Mouse (Mus musculus) CD8-positive naive resting alpha-beta T cell, adult 2 months (primary cell): Measurements from ENCODE around the gene Mmp9.

Experiments used
- DNase-seq, 2 experiments: peaks; one replicate each; pipeline ENCODE4 v3.0.0; 2022; ENCODE audit warnings: low read depth in 2 of 2, low spot score in 2 of 2

Gene Mmp9

GRCm38 (mm10) chr2:164953224-164953623 is 12.6 kb downstream of the Mmp9 start:
- DNase-seq = peak; percentile 66 to 77

GRCm38 (mm10) chr2:164955725-164956124 is 15.1 kb downstream of the Mmp9 start:
- DNase-seq = no peak

GRCm38 (mm10) chr2:164956195-164956594 is 15.6 kb downstream of the Mmp9 start:
- DNase-seq = no peak

- no peak for DNase-seq
Measured at GRCm38 (mm10) chr2:164957548-164958315, 17.2 kb downstream of the Mmp9 start.

DNA sequence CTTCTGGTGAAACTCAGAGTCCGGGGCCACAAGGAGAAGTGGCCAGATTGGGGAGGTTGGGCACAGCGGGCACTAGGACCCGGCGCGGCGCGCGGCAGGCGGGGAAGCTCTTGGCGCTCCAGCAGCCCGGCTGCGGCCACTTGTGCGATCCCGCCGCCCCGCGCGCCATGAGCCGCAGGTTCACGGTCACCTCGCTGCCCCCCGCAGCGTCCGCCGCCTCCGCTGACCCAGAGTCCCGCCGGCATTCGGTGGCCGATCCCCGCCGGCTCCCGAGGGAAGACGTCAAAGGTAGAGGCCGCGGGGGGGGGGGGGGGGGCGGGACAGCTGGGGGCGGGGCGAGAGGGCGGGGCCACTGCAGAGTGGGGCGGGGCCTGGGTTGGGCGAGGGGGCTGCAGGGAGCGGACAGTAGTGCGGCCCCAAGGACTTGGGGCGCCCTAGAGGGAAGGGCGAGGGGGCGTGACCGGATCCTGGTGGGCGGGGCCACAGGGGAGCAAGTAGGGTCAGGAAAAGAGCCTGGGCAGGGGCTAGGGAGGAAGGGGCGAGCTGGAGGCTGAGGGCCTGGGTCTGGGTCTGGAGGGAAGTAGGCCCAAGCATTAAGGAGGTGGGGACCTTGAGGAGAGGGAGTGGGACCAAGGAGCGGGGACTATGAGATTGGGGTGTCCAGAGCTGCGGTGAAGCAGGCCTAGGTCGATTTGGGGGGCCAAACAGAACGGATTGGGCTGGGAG is 20.3 kb downstream of the Mmp9 start, which contains the start of gene Slc12a5:
TSS of gene Slc12a5 (plus strand) at position 87 of the 726 bp plus-strand sequence.
- no peak for DNase-seq

DNA sequence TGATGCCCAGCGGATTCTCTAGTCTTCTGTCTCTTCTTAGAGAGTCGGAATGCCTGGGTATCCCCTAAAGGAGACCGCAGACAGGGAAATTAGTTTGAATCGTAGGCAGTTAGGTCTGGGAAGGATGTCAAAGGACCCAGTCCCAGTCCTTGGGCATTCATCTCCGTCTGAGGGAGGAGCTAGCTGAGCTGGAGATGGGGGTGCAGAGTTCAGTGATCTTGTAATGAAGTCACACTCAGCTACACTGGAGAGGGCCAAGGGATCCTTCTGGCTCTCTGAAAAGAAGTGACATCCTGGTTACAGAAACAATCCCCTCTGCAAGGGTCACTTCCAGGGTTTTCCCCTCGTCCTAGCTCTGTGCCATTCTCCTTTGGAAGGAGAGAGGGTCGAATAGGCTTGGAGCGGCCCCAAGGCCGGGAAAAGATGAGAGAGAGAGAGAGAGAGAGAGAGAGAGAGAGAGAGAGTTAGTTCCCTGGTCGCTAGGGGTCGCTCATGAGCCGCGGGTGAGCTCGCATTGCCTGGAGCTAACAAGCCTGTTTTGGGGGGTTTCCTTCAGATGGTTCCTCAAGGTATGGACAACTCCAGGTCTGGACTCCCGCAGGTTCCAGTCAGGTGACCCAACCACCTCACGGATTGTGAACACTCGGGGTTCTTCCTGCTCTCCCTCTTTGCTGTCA is 21.1 kb downstream of the Mmp9 start:
- peak; percentile 62 to 77 for DNase-seq

- DNase-seq = no peak
Measured at GRCm38 (mm10) chr2:164962183-164962580, 21.6 kb downstream of the Mmp9 start.

- no peak for DNase-seq
Measured at GRCm38 (mm10) chr2:164964242-164964894, 23.8 kb downstream of the Mmp9 start.

- DNase-seq = no peak
Measured at GRCm38 (mm10) chr2:164964981-164965380, 24.4 kb downstream of the Mmp9 start.

- no peak for DNase-seq
Measured at GRCm38 (mm10) chr2:164966381-164966780, 25.8 kb downstream of the Mmp9 start.

- DNase-seq = no peak
Measured at GRCm38 (mm10) chr2:164967193-164967592, 26.6 kb downstream of the Mmp9 start.

GRCm38 (mm10) chr2:164967761-164968440 is 27.3 kb downstream of the Mmp9 start:
- no peak for DNase-seq

GRCm38 (mm10) chr2:164968451-164968851 is 27.9 kb downstream of the Mmp9 start:
- no peak for DNase-seq

DNA sequence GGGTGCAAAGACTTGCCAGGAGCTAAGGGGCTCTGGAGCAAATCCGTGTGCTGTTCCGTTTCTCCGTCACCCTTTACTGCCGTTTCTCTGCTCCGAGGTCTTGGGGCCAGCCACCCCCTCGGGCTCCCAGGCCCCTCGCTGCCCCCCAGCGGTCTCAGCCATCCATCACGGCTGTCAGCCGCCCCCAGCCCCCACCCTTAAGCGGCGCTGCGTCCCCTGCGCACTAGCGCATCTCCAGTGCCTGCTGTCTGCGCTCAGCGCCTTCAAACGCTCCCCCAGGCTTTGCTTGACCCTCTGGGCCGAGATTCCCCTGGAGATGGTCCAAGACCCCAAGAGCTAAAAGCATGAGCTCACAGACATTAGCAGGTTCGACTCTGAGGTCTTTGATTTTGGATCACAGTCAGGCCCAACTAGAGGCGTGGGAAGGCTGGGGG is 28.8 kb downstream of the Mmp9 start:
- no peak for DNase-seq

- no peak for DNase-seq
Measured at GRCm38 (mm10) chr2:164970631-164971196, 30.1 kb downstream of the Mmp9 start.

DNA sequence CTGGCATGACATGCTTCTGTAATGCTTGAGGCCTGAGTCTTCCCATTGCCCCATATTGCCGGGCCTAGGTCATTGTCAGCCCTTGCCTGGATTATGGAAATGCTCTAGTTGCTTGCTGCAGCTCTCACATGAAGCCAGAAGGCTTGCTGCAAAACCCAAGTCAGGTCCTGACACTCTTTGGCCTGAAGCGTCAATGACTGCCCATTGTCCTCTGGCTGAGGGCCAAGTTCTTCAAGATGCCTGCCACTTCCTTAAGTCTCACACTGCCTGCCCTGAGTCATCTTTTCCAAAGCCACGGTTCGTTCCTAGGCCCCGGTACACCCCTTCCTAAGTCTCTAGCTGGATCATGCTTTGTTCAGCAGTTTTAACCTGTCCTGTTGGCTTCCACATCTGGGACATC is 32.1 kb downstream of the Mmp9 start:
- no peak for DNase-seq

DNA sequence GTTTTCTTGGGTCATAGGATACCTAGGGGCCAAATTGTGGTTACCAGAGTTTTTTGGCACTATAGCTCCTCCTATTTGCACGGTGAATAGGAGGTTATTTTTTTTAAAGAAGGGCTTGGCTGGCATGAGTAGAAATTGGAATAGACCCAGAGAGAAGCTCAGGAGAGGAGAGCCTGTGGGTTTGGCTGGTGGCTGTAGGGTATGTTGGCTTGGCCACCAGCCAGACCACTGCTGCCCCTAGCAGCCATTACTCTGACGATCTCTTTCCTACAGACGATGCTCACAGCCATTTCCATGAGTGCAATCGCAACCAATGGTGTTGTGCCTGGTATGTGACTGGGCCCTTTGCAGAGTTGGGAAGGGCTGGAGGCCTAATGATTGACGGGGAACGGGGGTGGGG is 35.0 kb downstream of the Mmp9 start:
- no peak for DNase-seq

- DNase-seq = no peak
Measured at GRCm38 (mm10) chr2:164979749-164980148, 39.2 kb downstream of the Mmp9 start.

DNA sequence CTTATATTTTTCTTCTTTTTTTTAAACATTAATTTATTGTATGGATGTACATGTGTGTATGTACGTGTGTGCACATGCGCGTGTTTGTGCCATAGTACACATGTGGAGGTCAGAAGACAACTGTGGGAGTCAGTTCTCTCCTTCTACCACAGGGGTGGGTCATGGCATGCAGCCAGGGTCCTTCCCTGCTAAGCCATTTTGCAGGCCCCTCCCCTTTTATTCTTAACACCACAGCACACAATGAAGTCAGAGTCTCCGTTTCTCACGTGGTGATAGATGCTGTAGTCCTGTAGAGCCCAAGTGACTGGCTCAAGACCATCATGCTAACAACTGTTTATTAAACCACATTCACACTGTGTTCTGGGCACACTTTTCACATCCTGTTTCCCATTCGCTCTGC is 45.4 kb downstream of the Mmp9 start:
- DNase-seq = no peak

- no peak for DNase-seq
Measured at GRCm38 (mm10) chr2:164986371-164987027, 45.9 kb downstream of the Mmp9 start.
